Mouse (Mus musculus) mouse embryonic stem cell (cell line): ENCODE measurements around the gene Pcbp3.
"Not testable (repeated sequence)": the region's sequence is repeated elsewhere in the genome, so short reads cannot be mapped to it uniquely, and the experiment has no call there.

Experiments used
- in situ Hi-C, 2 experiments: fragments of 300-500 bp; cut with MboI; formaldehyde crosslinking; loops; 1 replicate in 1 of 2; 3 replicates in 1 of 2; pipeline ENCODE4 v1.14.3; 2019 to 2020; ENCODE audit warnings: low sequenced_read_pairs in 2 of 2, low pct_unique_long_range_greater_than_20kb in 1 of 2, mixed read lengths in 1 of 2; ENCODE audit not compliant: unreplicated experiment in 1 of 2

Pcbp3 gene

GRCm38 (mm10) chr10:76961790-76962489, at the start of gene Pcbp3:
Gene Pcbp3, minus strand, starts transcription at chr10:76961887.
- in situ Hi-C loops: no loop called here

GRCm38 (mm10) chr10:77008698-77009097, 47.0 kb upstream of the Pcbp3 start:
- in situ Hi-C loops: no loop called here

- in situ Hi-C loops: no loop called here
Measured at GRCm38 (mm10) chr10:77008109-77008561, 46.4 kb upstream of the Pcbp3 start.

- in situ Hi-C loops: no loop called here
Measured at GRCm38 (mm10) chr10:77007433-77008108, 45.9 kb upstream of the Pcbp3 start.

GRCm38 (mm10) chr10:77004936-77005335, 43.2 kb upstream of the Pcbp3 start:
- in situ Hi-C loops: no loop called here

GRCm38 (mm10) chr10:76997759-76998513, 36.2 kb upstream of the Pcbp3 start:
- in situ Hi-C loops: no loop called here

- in situ Hi-C loops: no loop called here
Measured at GRCm38 (mm10) chr10:76992456-76992855, 30.8 kb upstream of the Pcbp3 start.

- in situ Hi-C loops: no loop called here
Measured at GRCm38 (mm10) chr10:76988586-76988985, 26.9 kb upstream of the Pcbp3 start.

- in situ Hi-C loops: no loop called here
Measured at GRCm38 (mm10) chr10:76978042-76978441, 16.4 kb upstream of the Pcbp3 start.

GRCm38 (mm10) chr10:76976699-76977098, 15.0 kb upstream of the Pcbp3 start:
- in situ Hi-C loops: no loop called here

- in situ Hi-C loops: no loop called here
Measured at GRCm38 (mm10) chr10:76973797-76974436, 12.2 kb upstream of the Pcbp3 start.

GRCm38 (mm10) chr10:76972318-76972717, 10.6 kb upstream of the Pcbp3 start:
- in situ Hi-C loops: not testable (repeated sequence)

GRCm38 (mm10) chr10:76970974-76971373, 9.3 kb upstream of the Pcbp3 start:
- in situ Hi-C loops: no loop called here

GRCm38 (mm10) chr10:76964436-76964835, 2.7 kb upstream of the Pcbp3 start:
- in situ Hi-C loops: no loop called here

- in situ Hi-C loops: no loop called here
Measured at GRCm38 (mm10) chr10:76963997-76964396, 2.3 kb upstream of the Pcbp3 start.

- in situ Hi-C loops: no loop called here
Measured at GRCm38 (mm10) chr10:76961156-76961555, 531 bp downstream of the Pcbp3 start.

- in situ Hi-C loops: no loop called here
Measured at GRCm38 (mm10) chr10:76958201-76958600, 3.5 kb downstream of the Pcbp3 start.

GRCm38 (mm10) chr10:76956200-76956599, 5.5 kb downstream of the Pcbp3 start:
- in situ Hi-C loops: no loop called here

GRCm38 (mm10) chr10:76941038-76941437, 20.6 kb downstream of the Pcbp3 start:
- in situ Hi-C loops: no loop called here
